Mouse (Mus musculus) brain, embryonic 14.5 days (tissue): Measurements from ENCODE around the gene Sumo2.

Source experiments
- CTCF ChIP-seq: fragments of 200-500 bp; IDR thresholded peaks from 2 replicates; pipeline ENCODE4 v1.5.1; 2012; ENCODE audit warnings: inconsistent platforms, mild to moderate bottlenecking, moderate library complexity, borderline replicate concordance; ENCODE audit not compliant: insufficient read depth, insufficient read length; ENCODE audit errors: extremely low read depth
- POLR2A ChIP-seq: fragments of 200-500 bp; IDR thresholded peaks from 2 replicates; pipeline ENCODE4 v1.6.1; 2012; ENCODE audit warnings: mild to moderate bottlenecking, inconsistent platforms, borderline replicate concordance; ENCODE audit not compliant: poor library complexity, insufficient read depth, insufficient read length, severe bottlenecking; ENCODE audit errors: extremely low read depth

DNA sequence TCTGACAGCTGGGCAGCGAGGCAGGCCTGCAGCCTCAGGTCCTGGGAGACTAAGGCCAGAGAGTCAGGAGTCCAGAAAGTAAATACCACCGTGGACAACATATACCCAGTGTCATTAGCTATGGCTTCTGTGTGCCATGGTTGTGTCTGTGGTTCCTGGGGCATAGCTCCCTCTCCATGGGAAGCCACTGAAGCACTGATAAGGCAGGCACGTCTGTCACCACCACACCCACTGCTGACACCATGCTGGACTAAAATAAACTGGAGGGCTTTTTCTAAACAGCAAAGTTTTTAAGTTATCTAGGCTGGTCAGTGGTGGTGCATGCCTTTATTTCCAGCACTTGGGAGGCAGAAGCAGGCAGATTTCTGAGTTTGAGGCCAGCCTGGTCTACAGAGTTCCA lies 29.5 kb downstream of the Sumo2 start:
- no peak for TF ChIP-seq CTCF
- TF ChIP-seq POLR2A: no peak
